Mouse (Mus musculus) stomach, embryonic 15.5 days (tissue): ENCODE measurements around the gene Selenot. TPM values are rescaled to one million over a fixed set of nuclear protein-coding genes. Genes with fewer than 3 reads are reported as not detected.

Experiments
- ATAC-seq: fragments of 200-750 bp; cut with Nextera tagmentation; 2 replicates; pipeline ENCODE4 v1.8.0; 2017; ENCODE audit warnings: low read depth, moderate number of reproducible peaks, moderate TSS enrichment; ENCODE audit not compliant: insufficient read depth, low FRiP score
- H3K27ac ChIP-seq: fragments of 300-500 bp; sonication (generic); 2 replicates; pipeline ENCODE4 v1.5.1; 2015; ENCODE audit warnings: mild to moderate bottlenecking, inconsistent platforms
- H3K27me3 ChIP-seq: fragments of 300-500 bp; sonication (generic); replicated peaks from 2 replicates; pipeline ENCODE4 v1.6.1; 2015; ENCODE audit warnings: inconsistent platforms
- H3K36me3 ChIP-seq: fragments of 300-500 bp; sonication (generic); 2 replicates; pipeline ENCODE4 v1.6.1; 2015; ENCODE audit warnings: inconsistent platforms
- H3K4me1 ChIP-seq: fragments of 300-500 bp; sonication (generic); 2 replicates; pipeline ENCODE4 v1.6.1; 2015; ENCODE audit warnings: inconsistent platforms
- H3K4me2 ChIP-seq: fragments of 300-500 bp; sonication (generic); 2 replicates; pipeline ENCODE4 v1.6.1; 2015; ENCODE audit warnings: mild to moderate bottlenecking, inconsistent platforms
- H3K4me3 ChIP-seq: fragments of 300-500 bp; sonication (generic); replicated peaks from 2 replicates; pipeline ENCODE4 v1.5.1; 2015; ENCODE audit warnings: inconsistent platforms
- H3K9ac ChIP-seq: fragments of 300-500 bp; sonication (generic); 2 replicates; pipeline ENCODE4 v1.6.1; 2015; ENCODE audit warnings: inconsistent platforms
- H3K9me3 ChIP-seq: fragments of 300-500 bp; sonication (generic); 2 replicates; pipeline ENCODE4 v1.6.1; 2016; ENCODE audit warnings: inconsistent platforms
- WGBS: fragments of 180-500 bp; shearing (Covaris S2); methylation state at CpG from one replicate; pipeline ENCODE4 v1.1.7; 2015; 5-methylcytosine and 5-hydroxymethylcytosine counted together
- polyA plus RNA-seq: library from polyadenylated mRNA; unstranded; fragments of >200 nt; fragmentation: Nextera tagmentation; extraction: Ambion mirVana; gene quantifications from 2 replicates; pipeline ENCODE4 v1.2.1, GENCODE M21; 2015

The Selenot gene
- 19.4 and 20.3 TPM in 2 replicates for polyA plus RNA-seq

GRCm38 (mm10) chr3:58576137-58577066, at the start of gene Selenot:
Gene Selenot, plus strand, starts transcription at chr3:58576636.
- peak; percentile 92 for ATAC-seq
- 0 out of 2 replicates have a peak, but pooled peaks cover 3% of the 10 kb centered on the region for H3K36me3 ChIP-seq
- no peaks in the 10 kb centered on the region for H3K4me1 ChIP-seq
- 2% methylated on average over 59 of the region's 59 CpGs for WGBS
- H3K9ac ChIP-seq: peak within 1 kb of the TSS; percentile 99
- no peaks in the 10 kb centered on the region for H3K27me3 ChIP-seq
- H3K9me3 ChIP-seq: no peaks in the 10 kb centered on the region
- H3K27ac ChIP-seq: peak within 1 kb of the TSS; percentile 99
- peak within 1 kb of the TSS; percentile 54 for H3K4me2 ChIP-seq
- H3K4me3 ChIP-seq: peak within 1 kb of the TSS; percentile 95

GRCm38 (mm10) chr3:58536573-58536972, 39.9 kb upstream of the Selenot start:
- Histone ChIP-seq H3K27ac (no peak overlapping the region), H3K4me1 (no peaks in the 10 kb centered on the region), H3K4me3 (no peak overlapping the region), H3K36me3 (peaks cover 22% of the 10 kb centered on the region), H3K9me3 (no peaks in the 10 kb centered on the region), H3K4me2 (no peak overlapping the region), H3K9ac (no peak overlapping the region), H3K27me3 (no peaks in the 10 kb centered on the region)
- ATAC-seq: no peak
- 83% methylated on average over 3 of the region's 3 CpGs for WGBS

GRCm38 (mm10) chr3:58552001-58552811, 24.2 kb upstream of the Selenot start:
- peaks cover 34% of the 10 kb centered on the region for H3K36me3 ChIP-seq
- ATAC-seq: no peak
- H3K4me3 ChIP-seq: no peak overlapping the region
- H3K27ac ChIP-seq: no peak overlapping the region
- H3K27me3 ChIP-seq: no peaks in the 10 kb centered on the region
- no peak overlapping the region for H3K4me2 ChIP-seq
- H3K9me3 ChIP-seq: no peaks in the 10 kb centered on the region
- no peaks in the 10 kb centered on the region for H3K4me1 ChIP-seq
- H3K9ac ChIP-seq: no peak overlapping the region
- 65% methylated on average over 1 of the region's 1 CpGs for WGBS

- Histone ChIP-seq H3K4me1 (no peaks in the 10 kb centered on the region), H3K4me2 (no peak overlapping the region), H3K9ac (no peak overlapping the region), H3K4me3 (no peak overlapping the region), H3K36me3 (peaks cover 23% of the 10 kb centered on the region), H3K9me3 (no peaks in the 10 kb centered on the region), H3K27me3 (no peaks in the 10 kb centered on the region), H3K27ac (no peak overlapping the region)
- no peak for ATAC-seq
- WGBS: 85% methylated on average over 7 of the region's 7 CpGs
These were observed 19.8 kb upstream of the Selenot start for GRCm38 (mm10) chr3:58556649-58557048.

GRCm38 (mm10) chr3:58559887-58560286, 16.5 kb upstream of the Selenot start:
- no peak overlapping the region for H3K27ac ChIP-seq
- H3K9ac ChIP-seq: no peak overlapping the region
- ATAC-seq: no peak
- no peak overlapping the region for H3K4me2 ChIP-seq
- peaks cover 11% of the 10 kb centered on the region; the same call in 1 of the 2 replicates for H3K36me3 ChIP-seq
- WGBS: 42% methylated on average over 2 of the region's 2 CpGs
- no peaks in the 10 kb centered on the region for H3K27me3 ChIP-seq
- no peaks in the 10 kb centered on the region for H3K9me3 ChIP-seq
- no peaks in the 10 kb centered on the region for H3K4me1 ChIP-seq
- H3K4me3 ChIP-seq: no peak overlapping the region

GRCm38 (mm10) chr3:58561437-58561836, 15.0 kb upstream of the Selenot start:
- ATAC-seq: no peak
- no peak overlapping the region for H3K27ac ChIP-seq
- H3K4me1 ChIP-seq: no peaks in the 10 kb centered on the region
- H3K36me3 ChIP-seq: 0 out of 2 replicates have a peak, but pooled peaks cover 7% of the 10 kb centered on the region
- H3K9me3 ChIP-seq: no peaks in the 10 kb centered on the region
- no peak overlapping the region for H3K4me2 ChIP-seq
- H3K9ac ChIP-seq: no peak overlapping the region
- H3K4me3 ChIP-seq: no peak overlapping the region
- 51% methylated on average over 2 of the region's 2 CpGs for WGBS
- no peaks in the 10 kb centered on the region for H3K27me3 ChIP-seq

- no peaks in the 10 kb centered on the region for H3K36me3 ChIP-seq
- 73% methylated on average over 3 of the region's 3 CpGs for WGBS
- ATAC-seq: no peak
- no peak overlapping the region for H3K27ac ChIP-seq
- H3K4me2 ChIP-seq: no peak overlapping the region
- no peaks in the 10 kb centered on the region for H3K27me3 ChIP-seq
- no peaks in the 10 kb centered on the region for H3K4me1 ChIP-seq
- H3K4me3 ChIP-seq: no peak overlapping the region
- no peaks in the 10 kb centered on the region for H3K9me3 ChIP-seq
- no peak overlapping the region for H3K9ac ChIP-seq
These were observed 5.6 kb upstream of the Selenot start for GRCm38 (mm10) chr3:58570821-58571220.

GRCm38 (mm10) chr3:58577067-58577503, 649 bp downstream of the Selenot start:
- H3K4me3 ChIP-seq: peak overlapping the region; percentile 95
- H3K27ac ChIP-seq: peak overlapping the region; percentile 99
- ATAC-seq: peak; percentile 76
- H3K36me3 ChIP-seq: 0 out of 2 replicates have a peak, but pooled peaks cover 3% of the 10 kb centered on the region
- H3K27me3 ChIP-seq: no peaks in the 10 kb centered on the region
- under 1% methylated on average over 35 of the region's 36 CpGs for WGBS
- peak overlapping the region; percentile 54 for H3K4me2 ChIP-seq
- H3K9me3 ChIP-seq: no peaks in the 10 kb centered on the region
- no peaks in the 10 kb centered on the region for H3K4me1 ChIP-seq
- peak overlapping the region; percentile 99 for H3K9ac ChIP-seq

- peak overlapping the region; percentile 95 for H3K4me3 ChIP-seq
- no peak overlapping the region for H3K27ac ChIP-seq
- no peaks in the 10 kb centered on the region for H3K27me3 ChIP-seq
- H3K36me3 ChIP-seq: 0 out of 2 replicates have a peak, but pooled peaks cover 3% of the 10 kb centered on the region
- no peak for ATAC-seq
- H3K9ac ChIP-seq: peak overlapping the region; percentile 99; the same call in 1 of the 2 replicates
- no peaks in the 10 kb centered on the region for H3K9me3 ChIP-seq
- WGBS: 12% methylated on average over 8 of the region's 8 CpGs
- no peaks in the 10 kb centered on the region for H3K4me1 ChIP-seq
- peak overlapping the region; percentile 54 for H3K4me2 ChIP-seq
These were observed 1.1 kb downstream of the Selenot start for GRCm38 (mm10) chr3:58577506-58578050.

GRCm38 (mm10) chr3:58581530-58581929, 5.1 kb downstream of the Selenot start:
- H3K27me3 ChIP-seq: no peaks in the 10 kb centered on the region
- no peak overlapping the region for H3K9ac ChIP-seq
- no peak for ATAC-seq
- H3K27ac ChIP-seq: no peak overlapping the region
- 82% methylated on average over 4 of the region's 4 CpGs for WGBS
- H3K4me3 ChIP-seq: no peak overlapping the region
- no peaks in the 10 kb centered on the region for H3K9me3 ChIP-seq
- H3K4me1 ChIP-seq: no peaks in the 10 kb centered on the region; the same call in 1 of the 2 replicates
- H3K4me2 ChIP-seq: no peak overlapping the region
- 0 out of 2 replicates have a peak, but pooled peaks cover 9% of the 10 kb centered on the region for H3K36me3 ChIP-seq

- Histone ChIP-seq H3K36me3 (0 out of 2 replicates have a peak, but pooled peaks cover 12% of the 10 kb centered on the region), H3K27me3 (no peaks in the 10 kb centered on the region), H3K4me1 (no peaks in the 10 kb centered on the region; the same call in 1 of the 2 replicates), H3K4me2 (no peak overlapping the region), H3K9me3 (no peaks in the 10 kb centered on the region), H3K4me3 (no peak overlapping the region), H3K9ac (no peak overlapping the region), H3K27ac (no peak overlapping the region)
- no peak for ATAC-seq
- 66% methylated on average over 5 of the region's 5 CpGs for WGBS
These were observed 5.9 kb downstream of the Selenot start for GRCm38 (mm10) chr3:58582297-58582696.
